8 mouse cellular contexts compared by ENCODE assay signal in the genomic region with DNA sequence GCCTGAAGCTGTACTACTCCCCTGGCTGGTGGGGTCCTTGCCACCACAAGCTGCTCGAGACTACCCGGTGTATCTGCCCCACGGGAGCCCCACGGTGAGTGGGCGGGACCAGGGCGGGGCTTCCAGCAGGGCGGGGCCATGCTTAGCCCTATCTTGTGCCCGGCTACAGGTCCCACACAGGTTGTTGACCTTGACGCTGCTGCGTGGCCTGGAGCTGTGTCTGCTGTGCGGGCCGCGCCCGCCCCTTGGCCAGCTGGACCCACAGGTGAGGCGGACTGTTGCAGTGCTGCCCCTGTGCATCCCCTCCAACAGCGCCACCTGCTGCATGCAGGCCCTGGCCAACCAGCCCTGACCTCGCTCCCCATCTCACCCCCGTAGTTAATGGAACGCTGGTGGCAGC. TPM values are rescaled to one million over a fixed set of nuclear protein-coding genes. Genes with fewer than 3 reads are reported as not detected.
DNase-seq lines count a peak whose midpoint lies in the region; ATAC-seq and TF ChIP-seq lines count a peak whose summit lies in the region.
"Had no signal": no experiment of that assay in that cellular context is flagged by ENCODE, and none has a peak within 500 bp of the region (broad histone marks: within the 10 kb centered on the region; RNA-seq: fewer than 3 reads in every experiment).

No protein-coding gene starts in this region.

- H3K4me1 ChIP-seq in lung, embryonic 14.5 days (ENCODE audit: insufficient read depth): peaks cover 12% of the 10 kb centered on the region

- DNase-seq in lung, embryonic 14.5 days: peak; percentile 11
- DNase-seq in lung, postnatal 25 days (ENCODE audit: low spot score): no peak
- DNase-seq in R1 (ENCODE audit: low read depth, low spot score): peak; percentile 78
- DNase-seq in embryo, embryonic 11 days: peak; percentile 17
- peak; percentile 45 to 81 for DNase-seq in kidney, postnatal 25 days
- peak; percentile 36 for DNase-seq in naive thymus-derived CD4-positive, alpha-beta T cell, adult 2 months (ENCODE audit: low read depth)
- no peak for DNase-seq in layer of hippocampus, adult 11-12 months (ENCODE audit: low spot score)

- H3K4me3 ChIP-seq in lung, embryonic 14.5 days (ENCODE audit: low read depth, low read length): no peak overlapping the region
- H3K4me3 ChIP-seq: limb, embryonic 15.5 days had no signal

- ATAC-seq in lung, embryonic 14.5 days (ENCODE audit: insufficient read depth): no peak

- TF ChIP-seq CTCF in lung, embryonic 14.5 days (IDR thresholded peaks at IDR 0.05; ENCODE audit: low read depth): peak; percentile 60

- 0 out of 2 replicates have a peak overlapping the region, but pooled peaks have one; percentile 12 for H3K4me2 ChIP-seq in lung, embryonic 14.5 days
- H3K4me2 ChIP-seq: limb, embryonic 15.5 days had no signal

- H3K36me3 ChIP-seq in lung, embryonic 14.5 days (ENCODE audit: insufficient read depth): peaks cover 45% of the 10 kb centered on the region

- H3K27ac ChIP-seq in lung, embryonic 14.5 days (ENCODE audit: low read depth): no peak overlapping the region
- H3K27ac ChIP-seq: limb, embryonic 15.5 days had no signal

- 34% methylated on average over 19 of the region's 19 CpGs for WGBS in lung, embryonic 14.5 days

- no peak overlapping the region for H3K9ac ChIP-seq in lung, embryonic 14.5 days
- H3K9ac ChIP-seq: limb, embryonic 15.5 days had no signal

- no peaks in the 10 kb centered on the region for H3K27me3 ChIP-seq in lung, embryonic 14.5 days (ENCODE audit: insufficient read depth, low read length)
- H3K27me3 ChIP-seq: limb, embryonic 15.5 days had no signal

- H3K9me3 ChIP-seq in lung, embryonic 14.5 days (ENCODE audit: low read depth, low read length): no peaks in the 10 kb centered on the region
- H3K9me3 ChIP-seq: limb, embryonic 15.5 days had no signal

RNA-seq across cellular contexts. Expression of gene Fuz, which starts 2.7 kb away (rescaled TPM):
- 17.7 and 19.1 TPM in 2 replicates for polyA plus RNA-seq in lung, embryonic 14.5 days (2014; fragmentation: Nextera tagmentation; extraction: Ambion mirVana)

RNA-seq across cellular contexts. Expression of gene Med25, which starts 6.1 kb away (rescaled TPM):
- polyA plus RNA-seq in lung, embryonic 14.5 days (2014; fragmentation: Nextera tagmentation; extraction: Ambion mirVana): 77.9 and 79.5 TPM in 2 replicates

RNA-seq across cellular contexts. Expression of gene Ptov1, which starts 29.0 kb away (rescaled TPM):
- 386 and 443 TPM in 2 replicates for polyA plus RNA-seq in lung, embryonic 14.5 days (2014; fragmentation: Nextera tagmentation; extraction: Ambion mirVana)

RNA-seq across cellular contexts. Expression of gene Ap2a1, which starts 30.7 kb away (rescaled TPM):
- 73.6 and 83.2 TPM in 2 replicates for polyA plus RNA-seq in lung, embryonic 14.5 days (2014; fragmentation: Nextera tagmentation; extraction: Ambion mirVana)

RNA-seq across cellular contexts. Expression of gene Pnkp, which starts 41.7 kb away (rescaled TPM):
- 30.3 and 30.7 TPM in 2 replicates for polyA plus RNA-seq in lung, embryonic 14.5 days (2014; fragmentation: Nextera tagmentation; extraction: Ambion mirVana)

Comparison
In these comparisons a context has a peak if more than half of its experiments do, and no peak if none do; other contexts are left out.
1. DNase-seq: peak in lung, embryonic 14.5 days (single experiment), R1 (single experiment), embryo, embryonic 11 days (single experiment), kidney, postnatal 25 days (2 of 2) and naive thymus-derived CD4-positive, alpha-beta T cell, adult 2 months (single experiment); none in lung, postnatal 25 days (single experiment) and layer of hippocampus, adult 11-12 months (single experiment).